Mouse (Mus musculus) neural tube, embryonic 11.5 days (tissue): Measurements from ENCODE around the gene Mical1. TPM values are rescaled to one million over a fixed set of nuclear protein-coding genes. Genes with fewer than 3 reads are reported as not detected.
"Not testable (repeated sequence)": the region's sequence is repeated elsewhere in the genome, so short reads cannot be mapped to it uniquely, and the experiment has no call there.

ENCODE experiments used
- ATAC-seq: fragments of 200-750 bp; cut with Nextera tagmentation; 2 replicates; pipeline ENCODE4 v1.8.0; 2017; ENCODE audit warnings: moderate number of reproducible peaks, mild to moderate bottlenecking, moderate TSS enrichment, moderate library complexity; ENCODE audit not compliant: insufficient read depth, low FRiP score, low TSS enrichment
- DNase-seq: peaks from one replicate; pipeline ENCODE4 v3.0.0-alpha.2; 2015; ENCODE audit warnings: low spot score
- H3K27ac ChIP-seq: fragments of 300-500 bp; sonication (generic); 2 replicates; pipeline ENCODE4 v1.5.1; 2014; ENCODE audit warnings: low read depth, mild to moderate bottlenecking, low read length
- H3K27me3 ChIP-seq: fragments of 300-500 bp; sonication (generic); 2 replicates; pipeline ENCODE4 v1.6.1; 2014; ENCODE audit warnings: mild to moderate bottlenecking, low read length, mixed read lengths; ENCODE audit not compliant: control insufficient read depth, insufficient read depth
- H3K36me3 ChIP-seq: fragments of 300-500 bp; sonication (generic); 2 replicates; pipeline ENCODE4 v1.6.1; 2014; ENCODE audit warnings: mild to moderate bottlenecking, low read length, moderate library complexity, mixed read lengths; ENCODE audit not compliant: control insufficient read depth, insufficient read depth
- H3K4me1 ChIP-seq: fragments of 300-500 bp; sonication (generic); 2 replicates; pipeline ENCODE4 v1.6.1; 2014; ENCODE audit warnings: low read length, mixed read lengths; ENCODE audit not compliant: control insufficient read depth, insufficient read depth
- H3K4me2 ChIP-seq: fragments of 300-500 bp; sonication (generic); 2 replicates; pipeline ENCODE4 v1.6.1; 2014; ENCODE audit warnings: low read depth, mild to moderate bottlenecking, moderate library complexity
- H3K4me3 ChIP-seq: fragments of 300-500 bp; sonication (generic); 2 replicates; pipeline ENCODE4 v1.5.1; 2014; ENCODE audit warnings: low read depth, low read length
- H3K9ac ChIP-seq: fragments of 300-500 bp; sonication (generic); 2 replicates; pipeline ENCODE4 v1.6.1; 2014; ENCODE audit warnings: mild to moderate bottlenecking, low read length
- H3K9me3 ChIP-seq: fragments of 300-500 bp; sonication (generic); 2 replicates; pipeline ENCODE4 v1.6.1; 2016; ENCODE audit warnings: low read length; ENCODE audit not compliant: control insufficient read depth
- WGBS: fragments of 180-500 bp; shearing (Covaris S2); extraction: QIAGEN DNeasy Blood & Tissue Kit; methylation state at CpG from one replicate; pipeline ENCODE4 v1.1.7; 2014; 5-methylcytosine and 5-hydroxymethylcytosine counted together
- polyA plus RNA-seq: library from polyadenylated mRNA; unstranded; fragments of >200 nt; fragmentation: Nextera tagmentation; extraction: Ambion mirVana; gene quantifications from 2 replicates; pipeline ENCODE4 v1.2.1, GENCODE M21; 2014

Gene Mical1
- polyA plus RNA-seq, 1 experiment from 2014 or later, result 34.9 TPM

DNA sequence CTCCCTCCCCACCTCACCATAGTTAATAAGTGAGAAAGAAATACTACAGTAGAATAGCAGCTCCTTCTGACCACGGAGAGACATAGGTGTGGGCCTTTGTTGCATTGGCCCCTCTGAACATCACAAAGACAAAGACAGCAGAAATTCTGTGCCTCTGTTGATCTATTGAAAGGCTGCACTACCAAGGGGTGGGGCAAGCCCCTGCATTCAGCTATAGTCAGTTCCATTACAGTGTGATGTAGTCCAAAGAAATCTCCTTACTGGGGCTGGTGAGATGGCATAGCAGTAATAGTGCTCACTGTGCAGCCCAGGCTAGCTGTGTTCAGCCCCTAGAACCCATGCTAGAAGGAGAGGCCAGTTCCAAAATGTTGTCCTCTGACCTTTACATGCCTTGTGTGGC, 28.9 kb downstream of the Mical1 start:
- DNase-seq (no peak), ATAC-seq (no peak)
- no peaks in the 10 kb centered on the region for H3K36me3 ChIP-seq
- no peak overlapping the region for H3K4me3 ChIP-seq
- 69% methylated on average over 1 of the region's 1 CpGs for WGBS
- H3K27me3 ChIP-seq, result no peaks in the 10 kb centered on the region
- no peaks in the 10 kb centered on the region for H3K9me3 ChIP-seq
- no peak overlapping the region for H3K27ac ChIP-seq
- no peaks in the 10 kb centered on the region for H3K4me1 ChIP-seq
- H3K4me2 ChIP-seq, result no peak overlapping the region
- no peak overlapping the region for H3K9ac ChIP-seq

DNA sequence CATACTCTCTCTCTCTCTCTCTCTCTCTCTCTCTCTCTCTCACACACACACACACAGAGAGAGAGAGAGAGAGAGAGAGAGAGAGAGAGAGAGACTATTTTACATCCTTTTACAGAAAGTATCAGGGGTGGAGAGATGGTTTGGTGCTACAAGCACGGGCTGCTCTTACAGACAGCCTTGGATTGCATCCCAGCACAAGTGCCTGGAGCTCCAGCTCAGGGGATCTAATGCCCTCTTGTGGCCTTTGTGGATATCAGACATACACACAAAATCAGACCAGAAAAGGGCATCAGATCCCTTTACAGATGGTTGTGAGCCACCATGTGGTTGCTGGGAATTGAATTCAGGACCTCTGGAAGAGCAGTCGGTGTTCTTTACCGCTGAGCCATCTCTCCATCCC, 29.3 kb downstream of the Mical1 start:
- H3K27me3 ChIP-seq, H3K9me3 ChIP-seq, H3K4me3 ChIP-seq, H3K4me2 ChIP-seq, H3K36me3 ChIP-seq, H3K4me1 ChIP-seq, H3K27ac ChIP-seq, H3K9ac ChIP-seq, ATAC-seq: not testable (repeated sequence)
- peak; percentile 66 for DNase-seq
- 5% methylated on average over 3 of the region's 3 CpGs for WGBS

DNA sequence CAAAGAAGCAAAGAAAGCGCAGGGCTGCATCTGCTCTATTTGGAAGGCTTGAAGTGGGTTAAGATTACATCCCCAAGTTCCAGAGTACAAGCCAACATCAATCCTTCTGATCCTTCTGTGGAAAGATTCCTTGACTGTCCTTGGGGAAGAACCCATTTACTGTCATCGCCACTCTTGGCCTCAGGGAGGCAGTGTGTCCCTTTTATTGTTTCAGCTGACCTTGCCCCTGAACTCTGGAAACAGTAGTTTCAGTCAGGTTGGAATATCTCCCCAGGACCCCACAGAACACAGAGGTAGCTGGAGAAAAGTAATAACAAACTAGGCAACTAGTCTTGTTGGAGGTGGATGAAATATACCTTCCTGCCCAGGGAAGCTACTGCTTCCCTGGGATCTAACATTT, 33.0 kb downstream of the Mical1 start:
- no peaks in the 10 kb centered on the region for H3K4me1 ChIP-seq
- no peaks in the 10 kb centered on the region for H3K9me3 ChIP-seq
- H3K27ac ChIP-seq, result no peak overlapping the region
- WGBS, result 42% methylated on average over 2 of the region's 2 CpGs
- H3K4me2 ChIP-seq, result no peak overlapping the region
- no peaks in the 10 kb centered on the region for H3K27me3 ChIP-seq
- DNase-seq (no peak), ATAC-seq (no peak)
- H3K9ac ChIP-seq, result no peak overlapping the region
- H3K36me3 ChIP-seq, result no peaks in the 10 kb centered on the region
- H3K4me3 ChIP-seq, result no peak overlapping the region

DNA sequence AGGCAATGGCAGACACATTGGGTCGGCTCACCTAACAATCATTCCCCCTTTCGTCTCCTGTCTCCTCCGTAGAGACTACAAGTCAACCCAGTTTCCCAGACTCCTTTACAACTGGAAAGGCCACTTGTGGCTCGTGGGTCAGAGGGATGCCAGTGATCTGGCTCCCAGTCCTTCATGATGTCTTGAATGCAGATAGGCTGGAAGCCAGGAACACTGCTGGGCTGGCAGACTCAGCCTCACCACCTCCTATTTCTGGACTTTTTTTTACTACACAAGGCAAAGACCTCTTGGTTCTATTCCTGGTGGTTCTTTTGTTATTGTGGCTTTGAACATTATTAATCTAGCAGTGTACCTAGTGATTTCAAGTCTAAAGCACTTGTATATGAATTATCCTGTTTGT, 38.2 kb downstream of the Mical1 start:
- no peaks in the 10 kb centered on the region for H3K27me3 ChIP-seq
- H3K4me1 ChIP-seq, result no peaks in the 10 kb centered on the region
- 79% methylated on average over 4 of the region's 4 CpGs for WGBS
- DNase-seq (no peak), ATAC-seq (no peak)
- H3K4me3 ChIP-seq, result no peak overlapping the region
- no peak overlapping the region for H3K9ac ChIP-seq
- H3K9me3 ChIP-seq, result no peaks in the 10 kb centered on the region
- no peak overlapping the region for H3K4me2 ChIP-seq
- no peaks in the 10 kb centered on the region for H3K36me3 ChIP-seq
- no peak overlapping the region for H3K27ac ChIP-seq

DNA sequence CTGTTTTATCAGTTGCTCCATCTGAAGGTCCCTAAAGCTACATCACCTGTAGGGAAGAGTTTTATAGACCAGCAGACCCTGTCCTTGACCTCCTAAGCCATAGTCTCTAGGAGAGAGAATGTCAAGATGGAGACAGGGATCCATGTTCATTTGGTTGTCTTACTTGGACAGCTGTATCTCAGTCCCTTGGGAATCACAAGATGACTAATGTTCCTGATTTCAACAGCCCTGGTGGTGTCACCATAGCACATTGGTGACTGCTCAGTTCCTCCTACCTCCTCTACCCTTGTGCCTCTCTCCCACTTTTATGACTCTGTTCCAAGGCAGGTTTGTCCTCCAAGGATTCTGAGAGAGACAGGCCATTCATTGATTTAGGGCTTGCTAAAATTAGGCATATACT, 38.8 kb downstream of the Mical1 start:
- no peak for ATAC-seq

DNA sequence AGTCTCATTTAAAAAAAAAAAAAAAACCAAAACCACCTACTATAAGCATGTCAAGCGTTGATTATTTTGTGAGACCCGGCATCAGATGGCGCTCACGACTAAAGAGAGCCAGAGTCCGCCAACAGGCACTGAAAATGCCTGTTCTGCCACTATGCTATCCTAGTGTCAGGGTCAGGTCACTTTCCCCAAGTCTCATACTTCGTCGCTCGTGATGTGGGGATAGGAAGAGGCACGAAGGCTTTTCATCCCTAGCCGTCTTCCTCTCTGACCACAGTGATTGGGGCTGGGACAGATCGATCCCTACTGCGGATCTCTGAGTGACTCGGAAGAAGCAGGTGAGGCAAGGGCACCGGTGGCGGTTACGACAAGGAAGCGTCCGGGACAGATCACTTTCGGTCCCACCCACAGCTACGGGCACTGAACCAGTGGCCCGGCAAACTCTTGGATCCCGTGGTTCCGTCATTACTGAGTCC, 42.4 kb downstream of the Mical1 start:
- DNase-seq (no peak), ATAC-seq (peak; percentile 58)
- peak overlapping the region; percentile 53 for H3K4me2 ChIP-seq
- peak overlapping the region; percentile 37 for H3K9ac ChIP-seq
- H3K27ac ChIP-seq, result peak overlapping the region; percentile 89
- no peaks in the 10 kb centered on the region for H3K9me3 ChIP-seq
- H3K27me3 ChIP-seq, result no peaks in the 10 kb centered on the region
- WGBS, result under 1% methylated on average over 23 of the region's 23 CpGs
- no peaks in the 10 kb centered on the region for H3K36me3 ChIP-seq
- H3K4me1 ChIP-seq, result peaks cover 13% of the 10 kb centered on the region
- peak overlapping the region; percentile 89 for H3K4me3 ChIP-seq

More for the DNA sequence above, 38.8 kb downstream of the Mical1 start:
- no peak for DNase-seq
- Histone ChIP-seq H3K9ac (no peak overlapping the region), H3K27ac (no peak overlapping the region), H3K36me3 (no peaks in the 10 kb centered on the region), H3K4me3 (no peak overlapping the region), H3K9me3 (no peaks in the 10 kb centered on the region), H3K4me1 (no peaks in the 10 kb centered on the region), H3K4me2 (no peak overlapping the region), H3K27me3 (no peaks in the 10 kb centered on the region)

DNA sequence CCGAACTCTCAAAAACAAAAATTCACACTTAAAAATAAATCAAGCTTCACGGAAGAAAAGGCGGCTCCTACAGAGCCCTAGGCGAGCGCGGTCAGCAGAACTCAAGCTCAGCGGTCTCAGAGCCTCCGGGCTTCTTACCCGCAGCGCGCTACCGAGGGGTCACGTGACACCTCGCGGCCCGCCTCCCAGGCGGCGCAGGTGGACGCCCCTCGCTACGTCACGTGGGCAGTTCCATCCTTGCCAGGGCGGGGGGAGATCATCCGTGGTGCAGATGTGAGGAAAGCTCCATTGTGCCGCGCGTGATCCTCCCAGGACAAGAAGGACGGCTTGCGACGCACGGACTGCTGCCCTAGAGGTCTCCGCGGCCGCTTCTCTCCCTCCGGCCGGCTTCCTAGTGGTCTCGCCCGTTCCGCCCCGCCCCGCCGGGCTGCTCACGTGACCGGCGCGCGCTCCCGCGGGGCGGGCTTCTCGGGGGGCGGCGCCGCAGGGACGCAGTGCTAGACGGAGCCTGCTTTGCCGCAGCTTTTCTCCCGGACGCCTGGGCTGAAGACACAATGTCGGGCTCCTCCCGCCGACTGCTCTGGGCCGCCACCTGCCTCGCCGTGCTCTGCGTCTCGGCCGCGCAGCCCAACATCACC, 43.0 kb downstream of the Mical1 start, which contains the start of gene Cd164:
Gene Cd164 (plus strand): TSS at position 434 of the 638 bp plus-strand sequence.
- peak; percentile 95 for DNase-seq
- H3K4me2 ChIP-seq, result peak within 1 kb of the TSS; percentile 53
- WGBS, result under 1% methylated on average over 62 of the region's 69 CpGs

DNA sequence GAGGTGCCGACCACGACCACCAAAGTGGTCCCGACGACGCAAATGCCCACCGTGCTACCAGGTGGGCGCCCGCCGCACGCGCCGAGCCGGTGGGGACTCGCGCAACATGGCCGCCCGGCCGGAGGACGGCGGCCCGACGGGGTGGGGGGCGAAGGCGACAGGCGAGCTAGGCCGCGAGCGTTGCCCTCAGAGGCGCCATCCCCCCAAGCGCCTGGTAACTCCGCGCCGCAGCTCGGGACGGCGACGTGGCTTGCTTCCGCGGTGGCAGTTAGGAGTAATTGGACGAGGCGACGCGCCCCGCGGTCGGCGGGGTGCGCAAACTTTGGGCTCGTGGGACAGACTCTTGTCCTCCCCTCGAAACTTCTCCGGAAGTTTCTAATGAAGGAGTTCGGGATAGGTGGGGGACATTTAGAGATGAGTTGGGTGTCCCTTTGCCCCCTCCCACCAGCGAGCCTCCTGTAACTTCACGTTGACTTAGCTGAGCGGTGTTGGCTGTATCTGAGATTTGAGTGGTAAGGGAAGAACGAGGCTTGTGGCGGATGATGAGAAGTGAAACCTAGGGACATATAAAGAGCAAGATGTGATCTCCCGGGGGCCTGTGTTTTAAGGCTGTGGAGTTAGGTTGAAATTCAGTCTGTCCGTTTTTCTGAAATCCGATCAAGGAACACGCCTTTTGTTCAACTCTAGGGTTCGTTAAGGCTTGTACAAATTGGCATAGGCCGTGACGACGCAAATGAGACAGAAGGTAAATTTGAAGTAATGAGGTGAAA, 43.7 kb downstream of the Mical1 start:
- no peak; the same call in none of the 2 replicates for ATAC-seq

More for the DNA sequence above, 43.0 kb downstream of the Mical1 start, which contains the start of gene Cd164:
- no peaks in the 10 kb centered on the region for H3K36me3 ChIP-seq
- peak within 1 kb of the TSS; percentile 89 for H3K4me3 ChIP-seq
- ATAC-seq, result peak; percentile 93
- H3K9me3 ChIP-seq, result no peaks in the 10 kb centered on the region
- H3K27me3 ChIP-seq, result no peaks in the 10 kb centered on the region
- H3K4me1 ChIP-seq, result peaks cover 13% of the 10 kb centered on the region
- H3K9ac ChIP-seq, result peak within 1 kb of the TSS; percentile 97
- H3K27ac ChIP-seq, result peak within 1 kb of the TSS; percentile 89

DNA sequence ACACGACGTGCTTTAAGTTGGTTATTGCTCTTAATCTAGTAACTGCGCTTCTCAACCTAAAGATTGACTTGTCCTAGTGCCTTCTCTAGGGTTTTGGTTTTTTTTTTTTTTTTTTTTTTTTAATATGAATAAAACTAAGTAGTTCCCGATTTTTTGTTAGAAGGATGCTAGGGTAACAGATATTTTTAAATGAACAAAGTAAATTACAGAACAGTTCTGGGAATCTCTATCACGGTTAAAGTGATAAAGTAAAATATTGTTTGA, 44.2 kb downstream of the Mical1 start:
- H3K4me2 ChIP-seq, result peak overlapping the region; percentile 53
- DNase-seq (no peak), ATAC-seq (no peak)
- no peaks in the 10 kb centered on the region for H3K27me3 ChIP-seq
- no peaks in the 10 kb centered on the region for H3K36me3 ChIP-seq
- H3K9me3 ChIP-seq, result no peaks in the 10 kb centered on the region
- 7% methylated on average over 5 of the region's 5 CpGs for WGBS
- H3K27ac ChIP-seq, result no peak overlapping the region
- peaks cover 13% of the 10 kb centered on the region for H3K4me1 ChIP-seq
- H3K4me3 ChIP-seq, result peak overlapping the region; percentile 89
- H3K9ac ChIP-seq, result peak overlapping the region; percentile 97

More for the DNA sequence above, 43.7 kb downstream of the Mical1 start:
- no peaks in the 10 kb centered on the region for H3K36me3 ChIP-seq
- H3K27ac ChIP-seq, result peak overlapping the region; percentile 89
- DNase-seq, result peak; percentile 77
- H3K4me1 ChIP-seq, result peaks cover 13% of the 10 kb centered on the region
- peak overlapping the region; percentile 97 for H3K9ac ChIP-seq
- H3K9me3 ChIP-seq, result no peaks in the 10 kb centered on the region
- WGBS, result under 1% methylated on average over 65 of the region's 65 CpGs
- H3K4me3 ChIP-seq, result peak overlapping the region; percentile 89
- H3K4me2 ChIP-seq, result peak overlapping the region; percentile 53
- no peaks in the 10 kb centered on the region for H3K27me3 ChIP-seq
